Mouse (Mus musculus) MEL (cell line): ENCODE measurements at regions not wholly inside any gene's neighbourhood (a gene's known extent, or its start where the extent isn't known, plus 50 kb on each side); places are given as distances from the start of the nearest gene placed in this dataset.

Source experiments
- DNase-seq: peaks from one replicate; pipeline ENCODE4 v3.0.0; 2011; ENCODE audit warnings: low read depth, low spot score
- H3K27ac ChIP-seq: 2 replicates; pipeline ENCODE4 v1.5.1; 2012; ENCODE audit warnings: low read depth, mild to moderate bottlenecking, control low read depth, low read length, moderate library complexity; ENCODE audit not compliant: control insufficient read depth
- H3K27me3 ChIP-seq, 2 experiments: fragments of 150-350 bp in 1 of 2; sonication (generic) in 1 of 2; 2 replicates each; pipeline ENCODE4 v1.6.1; 2012; ENCODE audit warnings: low read length in 2 of 2, mild to moderate bottlenecking in 2 of 2, improper control_type of control experiment in 1 of 2, moderate library complexity in 1 of 2; ENCODE audit not compliant: insufficient read depth in 2 of 2, control insufficient read depth in 1 of 2
- H3K36me3 ChIP-seq, 2 experiments: 2 replicates each; pipeline ENCODE4 v1.6.1; 2012 to 2014; ENCODE audit warnings: low read length in 2 of 2, improper control_type of control experiment in 1 of 2, inconsistent platforms in 1 of 2, mild to moderate bottlenecking in 1 of 2; ENCODE audit not compliant: insufficient read depth in 2 of 2, control insufficient read depth in 1 of 2
- H3K4me1 ChIP-seq, 2 experiments: fragments of 150-350 bp in 1 of 2; sonication (generic) in 1 of 2; 2 replicates each; pipeline ENCODE4 v1.6.1; 2012; ENCODE audit warnings: low read length in 2 of 2, improper control_type of control experiment in 1 of 2, mild to moderate bottlenecking in 1 of 2; ENCODE audit not compliant: insufficient read depth in 2 of 2, control insufficient read depth in 1 of 2
- H3K4me3 ChIP-seq, 2 experiments: fragments of 150-350 bp in 1 of 2; sonication (generic) in 1 of 2; 2 replicates each; pipeline ENCODE4 v1.5.1; 2012; ENCODE audit warnings: low read depth in 2 of 2, low read length in 2 of 2, mild to moderate bottlenecking in 2 of 2, moderate library complexity in 2 of 2, control low read depth in 1 of 2, improper control_type of control experiment in 1 of 2; ENCODE audit not compliant: control insufficient read depth in 1 of 2, insufficient read depth in 1 of 2
- H3K79me2 ChIP-seq: 2 replicates; pipeline ENCODE4 v1.6.1; 2012; ENCODE audit warnings: mild to moderate bottlenecking, low read length, moderate library complexity; ENCODE audit not compliant: control insufficient read depth, poor library complexity, insufficient read depth
- H3K9ac ChIP-seq: 2 replicates; pipeline ENCODE4 v1.6.1; 2012; ENCODE audit warnings: low read depth, mild to moderate bottlenecking, control low read depth, low read length, moderate library complexity; ENCODE audit not compliant: control insufficient read depth, poor library complexity, severe bottlenecking
- H3K9me3 ChIP-seq: fragments of 150-350 bp; sonication (generic); replicated peaks from 2 replicates; pipeline ENCODE4 v1.6.1; 2012; ENCODE audit warnings: mild to moderate bottlenecking, low read length, improper control_type of control experiment, moderate library complexity; ENCODE audit not compliant: insufficient read depth
- BHLHE40 ChIP-seq: IDR thresholded peaks from 2 replicates; pipeline ENCODE4 v1.6.1; 2012; ENCODE audit warnings: low read depth, mild to moderate bottlenecking, inconsistent platforms, low read length, improper control_type of control experiment, borderline replicate concordance
- CHD1 ChIP-seq: IDR thresholded peaks from 2 replicates; pipeline ENCODE4 v1.6.1; 2012; ENCODE audit warnings: low read depth, mild to moderate bottlenecking, inconsistent platforms, low read length, improper control_type of control experiment
- CHD2 ChIP-seq: IDR thresholded peaks from 2 replicates; pipeline ENCODE4 v1.6.1; 2011; ENCODE audit warnings: low read length, improper control_type of control experiment
- CTCF ChIP-seq, 3 experiments: IDR thresholded peaks in 2 of 3; conservative IDR thresholded peaks in 1 of 3; 2 replicates each; pipeline ENCODE4 v1.5.1; 2011 to 2012; ENCODE audit warnings: low read length in 3 of 3, low read depth in 2 of 3, mild to moderate bottlenecking in 2 of 3, improper control_type of control experiment in 1 of 3, inconsistent platforms in 1 of 3, mixed read lengths in 1 of 3, moderate library complexity in 1 of 3; ENCODE audit not compliant: control insufficient read depth in 1 of 3, insufficient read depth in 1 of 3, poor library complexity in 1 of 3, severe bottlenecking in 1 of 3
- E2F4 ChIP-seq: IDR thresholded peaks from 2 replicates; pipeline ENCODE4 v1.6.1; 2011; ENCODE audit warnings: low read depth, low read length, improper control_type of control experiment, borderline replicate concordance
- ELF1 ChIP-seq: IDR thresholded peaks from 2 replicates; pipeline ENCODE4 v1.6.1; 2014; ENCODE audit warnings: low read depth, mild to moderate bottlenecking, inconsistent platforms, low read length, improper control_type of control experiment, moderate library complexity
- EP300 ChIP-seq, 2 experiments: IDR thresholded peaks; 2 replicates each; pipeline ENCODE4 v1.6.1; 2011; ENCODE audit warnings: improper control_type of control experiment in 2 of 2, low read length in 2 of 2, low read depth in 1 of 2, mild to moderate bottlenecking in 1 of 2
- ETS1 ChIP-seq: IDR thresholded peaks from 2 replicates; pipeline ENCODE4 v1.6.1; 2012; ENCODE audit warnings: low read depth, mild to moderate bottlenecking, inconsistent platforms, low read length, improper control_type of control experiment, moderate library complexity
- GABPA ChIP-seq: IDR thresholded peaks from 2 replicates; pipeline ENCODE4 v1.6.1; 2012; ENCODE audit warnings: low read depth, mild to moderate bottlenecking, inconsistent platforms, low read length, improper control_type of control experiment, moderate library complexity
- GATA1 ChIP-seq: IDR thresholded peaks from 2 replicates; pipeline ENCODE4 v1.6.1; 2011; ENCODE audit warnings: low read depth, low read length, improper control_type of control experiment
- HCFC1 ChIP-seq: IDR thresholded peaks from 2 replicates; pipeline ENCODE4 v1.6.1; 2012; ENCODE audit warnings: low read depth, mild to moderate bottlenecking, inconsistent platforms, low read length, improper control_type of control experiment, moderate library complexity
- JUND ChIP-seq: IDR thresholded peaks from 2 replicates; pipeline ENCODE4 v1.6.1; 2011; ENCODE audit warnings: low read depth, mild to moderate bottlenecking, improper control_type of control experiment, low read length
- KAT2A ChIP-seq: conservative IDR thresholded peaks from 2 replicates; pipeline ENCODE4 v1.6.1; 2012; ENCODE audit warnings: low read depth, low read length, improper control_type of control experiment, inconsistent platforms
- MAFK ChIP-seq: IDR thresholded peaks from 2 replicates; pipeline ENCODE4 v1.6.1; 2011; ENCODE audit warnings: low read depth, mild to moderate bottlenecking, low read length, improper control_type of control experiment, borderline replicate concordance
- MAX ChIP-seq: IDR thresholded peaks from 2 replicates; pipeline ENCODE4 v1.6.1; 2011; ENCODE audit warnings: low read length, improper control_type of control experiment
- MEF2A ChIP-seq: IDR thresholded peaks from 2 replicates; pipeline ENCODE4 v1.6.1; 2014; ENCODE audit warnings: low read depth, mild to moderate bottlenecking, inconsistent platforms, low read length, improper control_type of control experiment; ENCODE audit not compliant: poor library complexity, insufficient replicate concordance, severe bottlenecking; ENCODE audit errors: extremely low read depth
- MXI1 ChIP-seq: IDR thresholded peaks from 2 replicates; pipeline ENCODE4 v1.6.1; 2011; ENCODE audit warnings: mild to moderate bottlenecking, low read depth, low read length, improper control_type of control experiment
- MYB ChIP-seq: IDR thresholded peaks from 2 replicates; pipeline ENCODE4 v1.6.1; 2011; ENCODE audit warnings: mild to moderate bottlenecking, low read depth, low read length, improper control_type of control experiment
- MYC ChIP-seq: IDR thresholded peaks from 2 replicates; pipeline ENCODE4 v1.6.1; 2011; ENCODE audit warnings: low read depth, mild to moderate bottlenecking, low read length, improper control_type of control experiment, moderate library complexity
- NELFE ChIP-seq: IDR thresholded peaks from 2 replicates; pipeline ENCODE4 v1.6.1; 2011; ENCODE audit warnings: low read depth, low read length, improper control_type of control experiment
- NRF1 ChIP-seq: IDR thresholded peaks from 2 replicates; pipeline ENCODE4 v1.6.1; 2014; ENCODE audit warnings: low read depth, mild to moderate bottlenecking, inconsistent platforms, low read length, improper control_type of control experiment, moderate library complexity; ENCODE audit not compliant: poor library complexity, insufficient read depth, severe bottlenecking
- POLR2A ChIP-seq, 2 experiments: IDR thresholded peaks; 2 replicates each; pipeline ENCODE4 v1.6.1; 2011 to 2012; ENCODE audit warnings: low read length in 2 of 2, mild to moderate bottlenecking in 2 of 2, control low read depth in 1 of 2, improper control_type of control experiment in 1 of 2, low read depth in 1 of 2, moderate library complexity in 1 of 2; ENCODE audit not compliant: control insufficient read depth in 1 of 2, insufficient read depth in 1 of 2, poor library complexity in 1 of 2
- POLR2AphosphoS2 ChIP-seq: IDR thresholded peaks from 2 replicates; pipeline ENCODE4 v1.6.1; 2011; ENCODE audit warnings: low read length, improper control_type of control experiment
- POLR2AphosphoS5 ChIP-seq: IDR thresholded peaks from 2 replicates; pipeline ENCODE4 v1.6.1; 2012; ENCODE audit warnings: low read depth, borderline replicate concordance, mild to moderate bottlenecking, inconsistent platforms, low read length, moderate library complexity, mixed read lengths
- RAD21 ChIP-seq: IDR thresholded peaks from 2 replicates; pipeline ENCODE4 v1.6.1; 2011; ENCODE audit warnings: mild to moderate bottlenecking, low read depth, low read length, improper control_type of control experiment
- RCOR1 ChIP-seq: IDR thresholded peaks from 2 replicates; pipeline ENCODE4 v1.6.1; 2012; ENCODE audit warnings: low read depth, mild to moderate bottlenecking, inconsistent platforms, low read length, improper control_type of control experiment
- SIN3A ChIP-seq: IDR thresholded peaks from 2 replicates; pipeline ENCODE4 v1.6.1; 2012; ENCODE audit warnings: low read length, improper control_type of control experiment, inconsistent platforms
- TBP ChIP-seq: IDR thresholded peaks from 2 replicates; pipeline ENCODE4 v1.8.0; 2011; ENCODE audit warnings: low read depth, low read length, improper control_type of control experiment
- UBTF ChIP-seq: IDR thresholded peaks from 2 replicates; pipeline ENCODE4 v1.6.1; 2012; ENCODE audit warnings: low read depth, mild to moderate bottlenecking, inconsistent platforms, low read length, improper control_type of control experiment, moderate library complexity, borderline replicate concordance; ENCODE audit not compliant: insufficient read depth
- USF1 ChIP-seq: IDR thresholded peaks from 2 replicates; pipeline ENCODE4 v1.6.1; 2014; ENCODE audit warnings: low read depth, mild to moderate bottlenecking, inconsistent platforms, low read length, improper control_type of control experiment, moderate library complexity
- ZKSCAN1 ChIP-seq: IDR thresholded peaks from 2 replicates; pipeline ENCODE4 v1.6.1; 2012; ENCODE audit warnings: low read depth, mild to moderate bottlenecking, inconsistent platforms, low read length, improper control_type of control experiment, moderate library complexity
- ZMIZ1 ChIP-seq: IDR thresholded peaks from 2 replicates; pipeline ENCODE4 v1.6.1; 2012; ENCODE audit warnings: low read depth, mild to moderate bottlenecking, inconsistent platforms, low read length, improper control_type of control experiment, moderate library complexity

- Histone ChIP-seq H3K27me3 (no peaks in the 10 kb centered on the region), H3K36me3 (peaks cover 0 to 5% of the 10 kb centered on the region in 2 experiments; a peak in 1 of 4 replicates), H3K9ac (no peak overlapping the region), H3K4me1 (peaks cover 0 to 5% of the 10 kb centered on the region in 2 experiments; a peak in 1 of 4 replicates), H3K4me3 (no peak overlapping the region), H3K79me2 (no peaks in the 10 kb centered on the region), H3K27ac (no peak overlapping the region), H3K9me3 (no peaks in the 10 kb centered on the region)
- DNase-seq = no peak
- TF ChIP-seq HCFC1 (no peak), ETS1 (no peak), MEF2A (no peak), ELF1 (no peak), CTCF (IDR thresholded peaks at IDR 0.05 in 2 of 3, conservative IDR thresholded peaks at IDR 0.05 in 1 of 3; ENCODE audit: control insufficient read depth in 1 of 3, insufficient read depth in 1 of 3, low read depth in 2 of 3, low read length in 3 of 3, poor library complexity in 1 of 3, severe bottlenecking in 1 of 3) (no peak), MAX (no peak)
Observed at GRCm38 (mm10) chrX:99695366-99695765, 125.5 kb upstream of the Tmem28 start.

DNA sequence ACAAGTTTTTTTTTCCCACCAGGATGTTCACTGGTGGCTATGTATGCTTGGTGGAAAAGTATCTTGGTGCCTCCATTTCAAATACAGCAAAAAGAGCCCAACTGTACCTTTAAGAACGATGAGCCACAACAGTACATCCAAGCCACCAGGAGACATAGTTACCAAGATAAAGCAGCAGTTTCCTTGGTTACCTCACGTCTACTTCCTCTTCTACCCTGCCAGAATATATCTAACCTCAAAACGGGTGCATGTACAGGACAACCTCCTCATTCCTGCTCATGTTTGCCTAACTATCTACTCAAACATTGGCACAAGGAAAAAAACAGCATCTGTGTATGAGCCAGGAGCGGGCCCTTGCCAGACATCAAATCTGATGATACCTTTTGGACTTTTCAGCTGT, 129.8 kb upstream of the Tmem28 start:
- DNase-seq = peak; percentile 87
- Histone ChIP-seq H3K27ac (peak overlapping the region; percentile 89), H3K4me1 (peaks cover 0 to 5% of the 10 kb centered on the region in 2 experiments; a peak in 1 of 4 replicates), H3K36me3 (peaks cover 0 to 12% of the 10 kb centered on the region in 2 experiments; a peak in 2 of 4 replicates), H3K9me3 (no peaks in the 10 kb centered on the region), H3K79me2 (no peaks in the 10 kb centered on the region), H3K27me3 (no peaks in the 10 kb centered on the region), H3K4me3 (peak overlapping the region in 1 of 2 experiments; percentile 24; a peak in 1 of 4 replicates), H3K9ac (peak overlapping the region; percentile 24)
- TF ChIP-seq GABPA (no peak), NRF1 (no peak), POLR2AphosphoS2 (no peak), ELF1 (no peak), HCFC1 (no peak), CHD1 (no peak), EP300 (IDR thresholded peaks at IDR 0.05; ENCODE audit: low read depth in 1 of 2, low read length in 2 of 2) (peak; percentile 57 to 79; a peak in 3 of 4 replicates), ZMIZ1 (no peak), MAFK (no peak), GATA1 (peak; percentile 76), MXI1 (no peak; the same call in 1 of the 2 replicates), MYB (no peak), MAX (no peak), UBTF (no peak), RAD21 (no peak), JUND (no peak), TBP (peak; percentile 48; the same call in 1 of the 2 replicates), ZKSCAN1 (no peak), SIN3A (peak; percentile 84), BHLHE40 (no peak), USF1 (no peak), E2F4 (no peak), KAT2A (no peak), POLR2A (IDR thresholded peaks at IDR 0.05; ENCODE audit: control insufficient read depth in 1 of 2, insufficient read depth in 1 of 2, low read depth in 1 of 2, low read length in 2 of 2, poor library complexity in 1 of 2) (no peak), POLR2AphosphoS5 (no peak), RCOR1 (no peak), NELFE (no peak), MYC (no peak), MEF2A (no peak), CHD2 (no peak)
